Mouse (Mus musculus) heart, embryonic 15.5 days (tissue): ENCODE results near the gene Fam219a. TPM values are rescaled to one million over a fixed set of nuclear protein-coding genes. Genes with fewer than 3 reads are reported as not detected.

Experiments used
- ATAC-seq: fragments of 200-750 bp; cut with Nextera tagmentation; replicated peaks from 2 replicates; pipeline ENCODE4 v1.8.0; 2017; ENCODE audit warnings: low read depth, moderate TSS enrichment; ENCODE audit not compliant: insufficient number of reproducible peaks, insufficient read depth, low FRiP score
- H3K27ac ChIP-seq: fragments of 300-500 bp; sonication (generic); 2 replicates; pipeline ENCODE4 v1.5.1; 2015; ENCODE audit warnings: mild to moderate bottlenecking, inconsistent platforms
- H3K27me3 ChIP-seq: fragments of 300-500 bp; sonication (generic); 2 replicates; pipeline ENCODE4 v1.6.1; 2015; ENCODE audit warnings: inconsistent platforms
- H3K36me3 ChIP-seq: fragments of 300-500 bp; sonication (generic); 2 replicates; pipeline ENCODE4 v1.6.1; 2015; ENCODE audit warnings: mild to moderate bottlenecking, inconsistent platforms
- H3K4me1 ChIP-seq: fragments of 300-500 bp; sonication (generic); replicated peaks from 2 replicates; pipeline ENCODE4 v1.6.1; 2015; ENCODE audit warnings: inconsistent platforms
- H3K4me2 ChIP-seq: fragments of 300-500 bp; sonication (generic); 2 replicates; pipeline ENCODE4 v1.6.1; 2015; ENCODE audit warnings: inconsistent platforms, mild to moderate bottlenecking, moderate library complexity
- H3K4me3 ChIP-seq: fragments of 300-500 bp; sonication (generic); 2 replicates; pipeline ENCODE4 v1.5.1; 2015; ENCODE audit warnings: mild to moderate bottlenecking, inconsistent platforms
- H3K9ac ChIP-seq: fragments of 300-500 bp; sonication (generic); 2 replicates; pipeline ENCODE4 v1.6.1; 2015; ENCODE audit warnings: mild to moderate bottlenecking, inconsistent platforms
- H3K9me3 ChIP-seq: fragments of 300-500 bp; sonication (generic); replicated peaks from 2 replicates; pipeline ENCODE4 v1.6.1; 2016; ENCODE audit warnings: inconsistent platforms
- WGBS: fragments of 180-500 bp; shearing (Covaris S2); methylation state at CpG from one replicate; pipeline ENCODE4 v1.1.7; 2015; ENCODE audit warnings: mixed read lengths; 5-methylcytosine and 5-hydroxymethylcytosine counted together
- polyA plus RNA-seq: library from polyadenylated mRNA; unstranded; fragments of >200 nt; fragmentation: Nextera tagmentation; extraction: Ambion mirVana; gene quantifications from 2 replicates; pipeline ENCODE4 v1.2.1, GENCODE M21; 2015

The Fam219a gene
- polyA plus RNA-seq, 1 experiment from 2014 or later: 2.7 TPM

- no peak overlapping the region for H3K27ac ChIP-seq
- H3K27me3 ChIP-seq: no peaks in the 10 kb centered on the region
- H3K9ac ChIP-seq: no peak overlapping the region
- H3K36me3 ChIP-seq: no peaks in the 10 kb centered on the region
- no peak for ATAC-seq
- no peaks in the 10 kb centered on the region for H3K9me3 ChIP-seq
- no peak overlapping the region for H3K4me2 ChIP-seq
- no peak overlapping the region for H3K4me3 ChIP-seq
- WGBS: 32% methylated on average over 6 of the region's 6 CpGs
- peaks cover 18% of the 10 kb centered on the region for H3K4me1 ChIP-seq
Measured at GRCm38 (mm10) chr4:41552529-41552928, 16.8 kb downstream of the Fam219a start.

- Histone ChIP-seq H3K4me2 (no peak overlapping the region), H3K9ac (no peak overlapping the region), H3K4me3 (no peak overlapping the region), H3K9me3 (no peaks in the 10 kb centered on the region), H3K27me3 (no peaks in the 10 kb centered on the region), H3K4me1 (no peaks in the 10 kb centered on the region), H3K27ac (no peak overlapping the region), H3K36me3 (no peaks in the 10 kb centered on the region)
- WGBS: 94% methylated on average over 1 of the region's 1 CpGs
- ATAC-seq: no peak
Measured at GRCm38 (mm10) chr4:41547086-41547485, 22.3 kb downstream of the Fam219a start.

GRCm38 (mm10) chr4:41545985-41546384, 23.4 kb downstream of the Fam219a start:
- Histone ChIP-seq H3K4me2 (no peak overlapping the region), H3K4me1 (no peaks in the 10 kb centered on the region), H3K27me3 (no peaks in the 10 kb centered on the region), H3K9me3 (no peaks in the 10 kb centered on the region), H3K4me3 (no peak overlapping the region), H3K9ac (no peak overlapping the region), H3K27ac (no peak overlapping the region), H3K36me3 (no peaks in the 10 kb centered on the region)
- 0 out of 2 replicates have a peak, but pooled peaks have one; percentile 27 for ATAC-seq
- WGBS: 16% methylated on average over 8 of the region's 8 CpGs

- 76% methylated on average over 8 of the region's 8 CpGs for WGBS
- Histone ChIP-seq H3K27me3 (no peaks in the 10 kb centered on the region), H3K36me3 (no peaks in the 10 kb centered on the region), H3K4me3 (no peak overlapping the region), H3K9ac (no peak overlapping the region), H3K4me2 (no peak overlapping the region), H3K27ac (no peak overlapping the region), H3K4me1 (no peaks in the 10 kb centered on the region), H3K9me3 (no peaks in the 10 kb centered on the region)
- ATAC-seq: no peak
Measured at GRCm38 (mm10) chr4:41542136-41542535, 27.2 kb downstream of the Fam219a start.

- Histone ChIP-seq H3K27ac (no peak overlapping the region), H3K27me3 (no peaks in the 10 kb centered on the region), H3K9me3 (no peaks in the 10 kb centered on the region), H3K4me1 (no peaks in the 10 kb centered on the region), H3K4me2 (no peak overlapping the region), H3K36me3 (no peaks in the 10 kb centered on the region), H3K9ac (no peak overlapping the region), H3K4me3 (no peak overlapping the region)
- WGBS: 71% methylated on average over 5 of the region's 5 CpGs
- ATAC-seq: no peak
Measured at GRCm38 (mm10) chr4:41534866-41535265, 34.5 kb downstream of the Fam219a start.

GRCm38 (mm10) chr4:41532420-41532819, 36.9 kb downstream of the Fam219a start:
- Histone ChIP-seq H3K9me3 (no peaks in the 10 kb centered on the region), H3K36me3 (no peaks in the 10 kb centered on the region), H3K9ac (no peak overlapping the region), H3K4me1 (peaks cover 13% of the 10 kb centered on the region), H3K27ac (no peak overlapping the region), H3K4me3 (no peak overlapping the region), H3K27me3 (no peaks in the 10 kb centered on the region), H3K4me2 (no peak overlapping the region)
- WGBS: 16% methylated on average over 6 of the region's 6 CpGs
- no peak for ATAC-seq

GRCm38 (mm10) chr4:41527996-41528395, 41.3 kb downstream of the Fam219a start:
- Histone ChIP-seq H3K27me3 (no peaks in the 10 kb centered on the region), H3K36me3 (no peaks in the 10 kb centered on the region), H3K9ac (no peak overlapping the region), H3K4me3 (no peak overlapping the region), H3K4me2 (no peak overlapping the region), H3K4me1 (peaks cover 17% of the 10 kb centered on the region), H3K27ac (no peak overlapping the region), H3K9me3 (no peaks in the 10 kb centered on the region)
- ATAC-seq: no peak
- WGBS: 27% methylated on average over 8 of the region's 8 CpGs

GRCm38 (mm10) chr4:41527076-41527475, 42.3 kb downstream of the Fam219a start:
- no peaks in the 10 kb centered on the region for H3K27me3 ChIP-seq
- H3K36me3 ChIP-seq: no peaks in the 10 kb centered on the region
- H3K9me3 ChIP-seq: no peaks in the 10 kb centered on the region
- no peak overlapping the region for H3K9ac ChIP-seq
- H3K4me1 ChIP-seq: peaks cover 17% of the 10 kb centered on the region
- no peak overlapping the region for H3K4me3 ChIP-seq
- 34% methylated on average over 13 of the region's 13 CpGs for WGBS
- no peak overlapping the region for H3K4me2 ChIP-seq
- H3K27ac ChIP-seq: no peak overlapping the region
- no peak for ATAC-seq

GRCm38 (mm10) chr4:41526553-41526952, 42.8 kb downstream of the Fam219a start:
- ATAC-seq: no peak
- Histone ChIP-seq H3K27ac (no peak overlapping the region), H3K9ac (no peak overlapping the region), H3K9me3 (no peaks in the 10 kb centered on the region), H3K36me3 (no peaks in the 10 kb centered on the region), H3K4me1 (peaks cover 17% of the 10 kb centered on the region), H3K4me3 (no peak overlapping the region), H3K4me2 (no peak overlapping the region), H3K27me3 (0 out of 2 replicates have a peak, but pooled peaks cover 4% of the 10 kb centered on the region)
- WGBS: 65% methylated on average over 7 of the region's 7 CpGs

- no peak overlapping the region for H3K9ac ChIP-seq
- no peak overlapping the region for H3K27ac ChIP-seq
- no peak for ATAC-seq
- H3K4me3 ChIP-seq: no peak overlapping the region
- H3K27me3 ChIP-seq: peaks cover 10% of the 10 kb centered on the region; the same call in 1 of the 2 replicates
- peaks cover 17% of the 10 kb centered on the region for H3K4me1 ChIP-seq
- WGBS: 60% methylated on average over 9 of the region's 9 CpGs
- no peaks in the 10 kb centered on the region for H3K9me3 ChIP-seq
- no peaks in the 10 kb centered on the region for H3K36me3 ChIP-seq
- H3K4me2 ChIP-seq: no peak overlapping the region
Measured at GRCm38 (mm10) chr4:41524829-41525228, 44.5 kb downstream of the Fam219a start.

- Histone ChIP-seq H3K9me3 (no peaks in the 10 kb centered on the region), H3K4me3 (no peak overlapping the region), H3K4me1 (peaks cover 15% of the 10 kb centered on the region), H3K9ac (no peak overlapping the region), H3K36me3 (no peaks in the 10 kb centered on the region), H3K27me3 (peaks cover 10% of the 10 kb centered on the region; the same call in 1 of the 2 replicates), H3K4me2 (no peak overlapping the region), H3K27ac (no peak overlapping the region)
- no peak for ATAC-seq
- 66% methylated on average over 7 of the region's 7 CpGs for WGBS
Measured at GRCm38 (mm10) chr4:41523839-41524238, 45.5 kb downstream of the Fam219a start.

- H3K4me2 ChIP-seq: no peak overlapping the region
- H3K27me3 ChIP-seq: peaks cover 10% of the 10 kb centered on the region; the same call in 1 of the 2 replicates
- H3K4me1 ChIP-seq: peaks cover 5% of the 10 kb centered on the region
- H3K4me3 ChIP-seq: no peak overlapping the region
- no peak for ATAC-seq
- no peaks in the 10 kb centered on the region for H3K36me3 ChIP-seq
- 51% methylated on average over 5 of the region's 5 CpGs for WGBS
- no peak overlapping the region for H3K9ac ChIP-seq
- H3K9me3 ChIP-seq: no peaks in the 10 kb centered on the region
- H3K27ac ChIP-seq: no peak overlapping the region
Measured at GRCm38 (mm10) chr4:41522788-41523187, 46.5 kb downstream of the Fam219a start.
